Mouse (Mus musculus) frontal cortex, postnatal 10 days (tissue): ENCODE data around the gene Smarcc1.
A peak's percentile ranks its signal among the peaks of the same experiment; 100 is the strongest.
"Not testable (repeated sequence)": the region's sequence is repeated elsewhere in the genome, so short reads cannot be mapped to it uniquely, and the experiment has no call there.

Experiments
- DNase-seq, 2 experiments: peaks; one replicate each; pipeline ENCODE4 v3.0.0; 2022; ENCODE audit warnings: low spot score in 2 of 2, mixed read lengths in 1 of 2

Gene Smarcc1

GRCm38 (mm10) chr9:110116977-110117778 lies at the start of gene Smarcc1:
TSS of gene Smarcc1 (plus strand) at chr9:110117708.
- peak; percentile 81 to 90 for DNase-seq

- no peak for DNase-seq
Measured at GRCm38 (mm10) chr9:110068745-110069144, 48.8 kb upstream of the Smarcc1 start.

- DNase-seq: no peak
Measured at GRCm38 (mm10) chr9:110070358-110070757, 47.1 kb upstream of the Smarcc1 start.

- DNase-seq: no peak
Measured at GRCm38 (mm10) chr9:110071011-110071410, 46.5 kb upstream of the Smarcc1 start.

DNA sequence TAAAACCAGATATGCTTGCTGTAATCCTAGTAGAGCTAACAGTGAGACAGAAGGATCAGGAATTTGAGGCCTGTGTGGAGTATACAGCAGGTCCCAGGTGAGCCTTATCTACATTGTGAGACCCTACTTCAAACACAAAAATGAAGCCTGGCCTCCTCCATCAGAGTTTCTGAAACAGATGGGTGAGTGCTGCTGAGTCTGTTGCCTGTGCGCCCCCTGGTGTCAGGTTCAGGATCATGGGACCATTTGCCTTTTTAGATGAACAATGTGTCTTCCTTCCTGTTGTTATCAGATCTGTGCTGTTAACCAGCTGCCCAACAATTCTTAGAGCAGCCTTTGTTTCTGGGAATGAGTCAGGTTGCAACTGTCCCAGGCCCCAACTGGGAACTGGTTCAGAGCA lies 45.7 kb upstream of the Smarcc1 start:
- peak; percentile 62 to 81 for DNase-seq

DNA sequence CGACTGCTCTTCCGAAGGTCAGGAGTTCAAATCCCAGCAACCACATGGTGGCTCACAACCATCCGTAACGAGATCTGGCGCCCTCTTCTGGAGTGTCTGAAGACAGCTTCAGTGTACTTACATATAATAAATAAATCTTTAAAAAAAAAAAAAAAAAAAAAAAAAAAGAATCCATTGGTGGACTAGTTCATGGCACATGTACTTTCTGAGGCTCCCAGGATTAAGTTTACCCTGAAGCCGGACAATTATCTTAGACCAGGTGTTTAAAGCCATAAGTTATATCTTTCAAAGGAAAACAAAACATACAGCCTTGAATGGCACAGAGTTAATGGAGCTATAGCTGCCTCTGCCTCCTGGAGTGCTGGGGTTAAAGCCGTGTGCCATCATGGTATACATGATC lies 41.0 kb upstream of the Smarcc1 start:
- DNase-seq: not testable (repeated sequence)

DNA sequence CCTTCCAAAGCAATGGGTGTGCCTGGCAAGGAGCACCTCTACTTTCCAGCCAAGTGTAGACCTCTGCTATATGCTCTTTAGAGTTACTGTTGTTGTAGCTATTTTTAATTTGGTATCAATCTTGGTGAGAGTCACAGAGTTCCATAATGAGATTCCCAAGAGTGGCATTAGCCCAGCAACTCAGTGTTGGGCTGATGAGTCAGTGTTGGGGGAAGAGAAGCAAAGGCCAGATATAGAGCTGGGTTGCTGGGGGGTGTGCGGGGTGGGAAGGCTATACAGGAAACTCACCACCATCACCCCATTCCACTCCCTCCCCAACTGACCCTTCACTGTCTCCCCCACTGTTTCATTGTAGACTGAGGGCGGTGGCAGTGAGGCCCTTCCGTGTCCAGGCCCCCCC lies 36.4 kb upstream of the Smarcc1 start:
- no peak for DNase-seq

DNA sequence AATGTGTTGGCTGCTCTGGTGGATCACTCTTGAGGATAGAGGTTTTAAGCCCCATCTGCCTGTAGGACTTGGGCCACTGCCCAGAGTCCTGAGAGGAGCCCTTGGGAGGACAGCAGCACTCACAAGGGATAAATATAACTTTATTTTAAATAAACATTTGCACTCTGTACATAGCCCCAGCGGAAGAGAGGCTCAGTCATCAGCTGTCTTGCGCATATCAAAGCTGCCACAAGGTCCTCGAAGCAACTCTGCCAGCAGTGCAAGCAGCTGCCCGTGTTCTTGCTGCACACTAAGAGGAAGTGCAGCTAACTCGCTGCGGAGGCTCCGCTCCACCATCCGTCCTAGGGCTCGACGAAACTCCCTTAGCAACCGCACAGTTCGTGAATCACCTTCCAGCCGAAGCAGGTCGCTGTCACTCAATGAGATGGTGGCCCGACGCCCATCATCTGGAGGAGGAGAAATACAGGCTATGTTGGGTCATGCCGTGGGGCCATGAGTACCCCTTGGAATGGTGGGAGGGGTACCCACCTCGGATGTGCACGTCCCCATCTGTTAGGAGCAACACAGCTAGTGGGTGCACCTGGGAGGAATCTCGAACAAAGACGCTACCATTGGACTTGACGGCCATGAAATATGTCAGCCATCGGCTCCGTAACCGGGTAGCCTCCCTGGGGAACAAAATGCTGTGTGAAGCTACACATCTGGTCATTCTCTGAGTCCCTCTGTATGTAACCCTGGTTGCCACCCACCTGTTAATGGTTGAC lies 33.1 kb upstream of the Smarcc1 start:
- no peak for DNase-seq

DNA sequence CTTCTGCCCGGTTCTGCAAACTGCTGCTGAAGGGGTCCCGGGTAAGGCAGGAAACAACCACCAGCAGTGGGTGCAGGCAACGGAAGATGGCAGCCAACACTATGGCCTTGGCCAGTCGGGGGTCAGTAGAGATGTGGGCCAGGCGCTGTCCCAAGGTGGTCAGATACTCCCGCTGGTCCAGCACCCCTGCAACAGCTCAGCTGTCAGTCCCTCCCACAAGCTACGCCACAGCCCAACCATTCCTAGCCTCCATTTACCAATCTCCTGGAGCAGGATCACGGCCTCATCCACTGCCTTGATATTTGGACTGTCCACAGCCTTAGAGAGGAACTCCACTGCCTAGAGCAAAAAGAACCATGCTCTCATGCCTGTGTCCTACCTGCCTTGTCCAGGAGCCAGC lies 31.8 kb upstream of the Smarcc1 start:
- no peak for DNase-seq

- DNase-seq: no peak
Measured at GRCm38 (mm10) chr9:110093303-110093702, 24.2 kb upstream of the Smarcc1 start.

DNA sequence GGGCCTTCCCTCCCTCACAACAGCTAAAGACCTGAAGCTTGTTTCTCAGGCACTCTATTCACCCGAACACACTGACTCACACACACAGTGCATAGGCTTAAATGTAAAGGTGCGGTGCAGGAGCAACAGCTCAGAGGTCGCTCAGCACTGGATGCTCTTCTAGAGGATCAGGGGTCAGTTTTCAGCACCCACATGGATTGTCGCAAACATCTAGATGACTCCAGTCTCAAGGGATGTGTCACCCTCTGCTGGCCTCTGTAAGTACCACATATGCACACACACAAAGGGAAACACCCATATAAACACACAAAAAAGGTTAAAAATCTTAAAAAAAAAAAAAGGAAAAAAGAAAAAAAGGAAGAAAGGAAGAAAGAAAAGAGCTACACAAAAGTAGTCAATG lies 22.7 kb upstream of the Smarcc1 start:
- no peak for DNase-seq

DNA sequence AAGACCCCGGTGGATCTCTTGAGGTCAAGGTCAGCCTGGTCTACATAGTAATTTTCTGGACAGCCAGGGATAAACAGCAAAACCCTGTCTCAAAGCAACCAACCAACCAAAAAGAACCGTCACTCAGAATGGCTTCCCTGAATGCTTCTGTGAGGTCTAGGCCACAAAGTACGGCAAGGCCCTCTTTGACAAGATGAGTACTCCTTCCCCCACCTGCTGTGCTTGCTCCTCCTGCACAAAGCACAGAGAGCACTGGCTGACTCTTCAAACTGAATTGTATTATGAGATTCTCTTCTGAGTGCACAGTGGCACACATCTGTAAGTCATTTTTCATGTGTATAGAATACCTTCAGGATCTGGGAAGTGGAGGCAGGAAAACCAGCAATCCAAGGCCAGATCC lies 19.7 kb upstream of the Smarcc1 start:
- no peak for DNase-seq

DNA sequence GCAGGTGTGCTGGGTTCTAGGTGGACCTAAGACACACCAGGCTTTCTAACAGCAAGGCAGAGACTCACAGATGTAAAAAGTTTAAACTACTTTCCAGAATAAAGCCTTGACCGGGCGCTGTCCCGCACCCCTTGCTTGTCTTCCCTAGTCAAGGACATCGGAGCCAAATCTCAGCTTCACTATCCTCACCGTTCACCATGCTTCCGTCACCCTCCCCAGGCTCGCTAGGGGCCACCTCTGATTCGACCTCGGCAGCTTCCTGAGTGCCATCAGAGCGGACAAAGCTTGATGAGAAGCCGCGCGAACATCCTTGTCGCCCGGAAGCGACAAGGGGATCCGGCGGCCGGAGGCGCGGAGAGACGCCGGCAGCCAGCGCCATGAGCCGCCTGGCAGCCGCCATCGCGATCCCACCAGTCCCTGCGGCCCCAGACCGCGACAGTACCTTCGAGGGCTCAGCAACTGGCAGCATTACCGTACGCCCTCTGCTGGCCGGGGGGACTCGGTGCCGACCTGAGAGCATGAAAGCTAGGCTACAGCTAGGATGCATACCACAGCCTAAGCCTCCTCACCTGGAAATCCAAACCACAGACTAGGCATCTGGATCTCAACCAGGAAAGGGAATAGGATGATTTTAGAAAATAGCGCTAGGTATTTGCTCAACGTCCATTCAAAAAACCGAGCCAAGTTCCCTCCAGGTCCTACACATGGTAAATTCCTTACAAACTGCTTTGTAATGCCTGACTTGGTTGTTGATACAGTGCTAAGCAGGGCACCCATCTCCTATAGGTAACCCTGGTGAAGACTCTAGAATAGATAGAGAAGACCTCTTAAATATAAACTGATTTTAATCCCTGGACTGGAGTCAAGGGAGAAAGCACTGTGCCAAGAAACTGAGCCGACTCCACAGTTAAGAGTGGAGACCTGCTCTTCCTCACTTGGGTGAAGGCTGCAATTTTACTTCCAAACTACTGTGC lies 16.6 kb upstream of the Smarcc1 start:
- peak; percentile 82 to 91 for DNase-seq

- DNase-seq: no peak
Measured at GRCm38 (mm10) chr9:110116353-110116976, 1.0 kb upstream of the Smarcc1 start.

DNA sequence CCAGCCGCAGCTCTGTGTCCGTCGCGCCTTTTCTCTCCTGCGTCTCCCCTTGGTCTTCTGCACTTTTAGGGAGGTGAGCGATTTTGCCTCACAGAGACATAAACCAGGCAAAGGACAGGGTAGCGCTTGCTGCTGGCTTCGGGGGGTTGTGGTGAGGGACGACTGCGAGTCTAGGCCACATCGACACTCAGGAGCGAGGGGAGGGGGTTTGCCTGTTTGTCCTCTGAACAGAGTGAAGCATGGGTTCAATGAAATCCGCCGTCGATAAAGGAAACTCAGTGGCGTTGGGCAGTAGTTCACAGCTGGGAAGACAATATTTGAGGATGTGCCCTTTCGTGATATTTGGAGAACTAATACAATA lies 251 bp downstream of the Smarcc1 start, which contains the start of gene Dhx30:
TSS of gene Dhx30 (minus strand) at position 52 of the 361 bp plus-strand sequence.
- no peak for DNase-seq

- DNase-seq: no peak
Measured at GRCm38 (mm10) chr9:110118249-110118648, 741 bp downstream of the Smarcc1 start.

GRCm38 (mm10) chr9:110121424-110121823 lies 3.9 kb downstream of the Smarcc1 start:
- DNase-seq: no peak

DNA sequence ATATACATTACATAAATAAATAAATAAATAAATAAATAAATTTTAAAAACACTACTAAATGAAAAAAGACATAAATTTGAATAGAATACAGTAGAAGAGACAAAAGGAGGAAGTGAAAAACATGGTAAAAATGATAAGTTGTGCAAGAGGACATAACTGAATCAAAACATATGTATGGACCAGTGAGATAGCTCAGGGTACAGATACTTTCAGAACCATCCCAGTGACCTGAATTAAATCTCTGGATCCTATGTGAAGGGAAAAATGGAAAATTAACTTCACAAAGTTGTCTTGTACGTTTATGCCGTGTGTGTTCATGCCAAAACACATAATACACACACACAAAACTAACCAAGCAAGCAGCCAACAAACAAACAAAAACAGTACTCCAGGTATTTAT lies 5.8 kb downstream of the Smarcc1 start:
- no peak for DNase-seq

- not testable (repeated sequence) for DNase-seq
Measured at GRCm38 (mm10) chr9:110124008-110124540, 6.6 kb downstream of the Smarcc1 start.

- DNase-seq: no peak
Measured at GRCm38 (mm10) chr9:110130896-110131524, 13.5 kb downstream of the Smarcc1 start.
